In genomic region chr1:81316403-81316994, GRCm38 (mm10) we compare ENCODE assay signal across 8 mouse cellular contexts.
DNase-seq lines count a peak whose midpoint lies in the region; ATAC-seq lines count a peak whose summit lies in the region.

No protein-coding gene starts in this region.

- no peaks in the 10 kb centered on the region for H3K9me3 ChIP-seq in kidney, embryonic 15.5 days (replicated peaks)
- H3K9me3 ChIP-seq in limb, embryonic 11.5 days (ENCODE audit: control insufficient read depth, low read length): no peaks in the 10 kb centered on the region

- ATAC-seq in kidney, embryonic 15.5 days (replicated peaks; ENCODE audit: low FRiP score): no peak; the same call in none of the 2 replicates
- 0 out of 2 replicates have a peak, but pooled peaks have one; percentile 9 for ATAC-seq in limb, embryonic 11.5 days (ENCODE audit: insufficient number of reproducible peaks, low FRiP score, low TSS enrichment, low read depth)

- 0 out of 2 replicates have a peak, but pooled peaks cover 4% of the 10 kb centered on the region for H3K4me1 ChIP-seq in kidney, embryonic 15.5 days
- H3K4me1 ChIP-seq in limb, embryonic 11.5 days (ENCODE audit: control insufficient read depth, insufficient read depth, low read length): peaks cover 2% of the 10 kb centered on the region; the same call in 1 of the 2 replicates

- no peaks in the 10 kb centered on the region for H3K36me3 ChIP-seq in kidney, embryonic 15.5 days
- no peaks in the 10 kb centered on the region for H3K36me3 ChIP-seq in limb, embryonic 11.5 days (ENCODE audit: control insufficient read depth, insufficient read depth, low read length)

- H3K27me3 ChIP-seq in kidney, embryonic 15.5 days: no peaks in the 10 kb centered on the region
- H3K27me3 ChIP-seq in limb, embryonic 11.5 days (ENCODE audit: control insufficient read depth, insufficient read depth, low read length): no peaks in the 10 kb centered on the region

- H3K9ac ChIP-seq in kidney, embryonic 15.5 days: no peak overlapping the region
- H3K9ac ChIP-seq in limb, embryonic 11.5 days (ENCODE audit: low read length): no peak overlapping the region

- H3K4me3 ChIP-seq in kidney, embryonic 15.5 days (replicated peaks): no peak overlapping the region
- no peak overlapping the region for H3K4me3 ChIP-seq in limb, embryonic 11.5 days (ENCODE audit: low read depth, low read length)

- 54% methylated on average over 9 of the region's 9 CpGs for WGBS in kidney, embryonic 15.5 days
- 54% methylated on average over 9 of the region's 9 CpGs for WGBS in limb, embryonic 11.5 days

- peak; percentile 31 for DNase-seq in kidney, adult 11 months
- peak; percentile 88 to 92 for DNase-seq in cerebellum, postnatal 10 days
- DNase-seq in frontal cortex, postnatal 36 days (ENCODE audit: low spot score in 2 of 2): peak; percentile 68 to 87
- DNase-seq in kidney, adult 8-10 months: peak; percentile 37 to 60
- peak; percentile 83 for DNase-seq in limb, embryonic 11.5 days (ENCODE audit: low spot score)
- peak; percentile 55 for DNase-seq in naive thymus-derived CD4-positive, alpha-beta T cell, adult 2 months (ENCODE audit: low read depth)
- DNase-seq in testis, postnatal 14 days (ENCODE audit: low spot score): peak; percentile 14

- H3K27ac ChIP-seq in kidney, embryonic 15.5 days: no peak overlapping the region
- H3K27ac ChIP-seq in limb, embryonic 11.5 days (replicated peaks; ENCODE audit: low read depth, low read length): no peak overlapping the region

- no peak overlapping the region for H3K4me2 ChIP-seq in kidney, embryonic 15.5 days
- H3K4me2 ChIP-seq in limb, embryonic 11.5 days (ENCODE audit: low read depth, severe bottlenecking): no peak overlapping the region

Comparison
In these comparisons a context has a peak if more than half of its experiments do, and no peak if none do; other contexts are left out.
1. DNase-seq: peak in every context shown above with its lines; median percentile 90 in cerebellum, postnatal 10 days; 83 in limb, embryonic 11.5 days; 78 in frontal cortex, postnatal 36 days; 55 in naive thymus-derived CD4-positive, alpha-beta T cell, adult 2 months; 48 in kidney, adult 8-10 months; 31 in kidney, adult 11 months; 14 in testis, postnatal 14 days.